16 mouse cellular contexts compared by ENCODE assay signal in genomic region chr5:90568338-90568737, GRCm38 (mm10). TPM values are rescaled to one million over a fixed set of nuclear protein-coding genes. Genes with fewer than 3 reads are reported as not detected.
DNase-seq lines count a peak whose midpoint lies in the region; ATAC-seq and TF ChIP-seq lines count a peak whose summit lies in the region.
"Had no signal": no experiment of that assay in that cellular context is flagged by ENCODE, and none has a peak within 500 bp of the region (broad histone marks: within the 10 kb centered on the region; RNA-seq: fewer than 3 reads in every experiment).

No protein-coding gene starts in this region.

- H3K4me1 ChIP-seq in heart, embryonic 15.5 days (replicated peaks): peaks cover 14% of the 10 kb centered on the region
- H3K4me1 ChIP-seq in lung, postnatal 0 days (ENCODE audit: insufficient read depth, low read depth, low read length): no peaks in the 10 kb centered on the region
- H3K4me1 ChIP-seq in liver, embryonic 11.5 days (replicated peaks; ENCODE audit: control insufficient read depth, insufficient read depth, low read length): no peaks in the 10 kb centered on the region
- no peaks in the 10 kb centered on the region for H3K4me1 ChIP-seq in forebrain, embryonic 15.5 days
- no peaks in the 10 kb centered on the region for H3K4me1 ChIP-seq in midbrain, embryonic 15.5 days
- H3K4me1 ChIP-seq: forebrain, embryonic 12.5 days had no signal

- no peak for DNase-seq in heart, postnatal 14 days
- peak; percentile 37 for DNase-seq in lung, postnatal 0 days (ENCODE audit: low spot score)
- no peak for DNase-seq in lung, postnatal 14 days
- DNase-seq in liver, embryonic 11.5 days (ENCODE audit: low spot score): no peak
- no peak for DNase-seq in testis, postnatal 10 days (ENCODE audit: low spot score)
- DNase-seq: cerebellum, postnatal 10 days; gastrocnemius, postnatal 14 days; right cerebral cortex, postnatal 4 days had no signal

- no peak for TF ChIP-seq CTCF in lung, postnatal 0 days (IDR thresholded peaks at IDR 0.05)

- TF ChIP-seq EP300 in lung, postnatal 0 days (IDR thresholded peaks at IDR 0.05): no peak

- ATAC-seq in heart, embryonic 15.5 days (replicated peaks; ENCODE audit: insufficient number of reproducible peaks, insufficient read depth, low FRiP score, low read depth): 0 out of 2 replicates have a peak, but pooled peaks have one; percentile 10
- ATAC-seq in lung, postnatal 0 days: no peak
- ATAC-seq in liver, embryonic 11.5 days (replicated peaks; ENCODE audit: low FRiP score): 0 out of 2 replicates have a peak, but pooled peaks have one; percentile 45
- ATAC-seq in forebrain, embryonic 15.5 days (replicated peaks): no peak
- no peak for ATAC-seq in midbrain, embryonic 15.5 days (replicated peaks)

- H3K9ac ChIP-seq in heart, embryonic 15.5 days: no peak overlapping the region
- no peak overlapping the region for H3K9ac ChIP-seq in lung, postnatal 0 days (replicated peaks; ENCODE audit: low read depth)
- no peak overlapping the region for H3K9ac ChIP-seq in liver, embryonic 11.5 days (ENCODE audit: low read depth, low read length)
- no peak overlapping the region for H3K9ac ChIP-seq in forebrain, embryonic 15.5 days (replicated peaks)
- H3K9ac ChIP-seq in midbrain, embryonic 15.5 days: no peak overlapping the region
- H3K9ac ChIP-seq: forebrain, embryonic 12.5 days had no signal

- H3K27me3 ChIP-seq in heart, embryonic 15.5 days: no peaks in the 10 kb centered on the region
- no peaks in the 10 kb centered on the region for H3K27me3 ChIP-seq in lung, postnatal 0 days (replicated peaks; ENCODE audit: insufficient read depth, low read length)
- no peaks in the 10 kb centered on the region for H3K27me3 ChIP-seq in liver, embryonic 11.5 days (replicated peaks; ENCODE audit: control insufficient read depth, insufficient read depth, low read length)
- no peaks in the 10 kb centered on the region for H3K27me3 ChIP-seq in forebrain, embryonic 15.5 days
- H3K27me3 ChIP-seq in midbrain, embryonic 15.5 days (replicated peaks): no peaks in the 10 kb centered on the region
- H3K27me3 ChIP-seq: forebrain, embryonic 12.5 days had no signal

- H3K36me3 ChIP-seq in heart, embryonic 15.5 days: no peaks in the 10 kb centered on the region
- H3K36me3 ChIP-seq in lung, postnatal 0 days (ENCODE audit: insufficient read depth, low read length): no peaks in the 10 kb centered on the region
- H3K36me3 ChIP-seq in liver, embryonic 11.5 days (ENCODE audit: control insufficient read depth, insufficient read depth, low read length): no peaks in the 10 kb centered on the region
- H3K36me3 ChIP-seq in forebrain, embryonic 15.5 days: no peaks in the 10 kb centered on the region
- H3K36me3 ChIP-seq in midbrain, embryonic 15.5 days (replicated peaks): no peaks in the 10 kb centered on the region
- H3K36me3 ChIP-seq: forebrain, embryonic 12.5 days; G1E had no signal

- H3K4me3 ChIP-seq in heart, embryonic 15.5 days: no peak overlapping the region
- H3K4me3 ChIP-seq in lung, postnatal 0 days (ENCODE audit: low read depth, low read length): no peak overlapping the region
- no peak overlapping the region for H3K4me3 ChIP-seq in liver, embryonic 11.5 days (ENCODE audit: low read depth, low read length)
- H3K4me3 ChIP-seq in forebrain, embryonic 15.5 days: no peak overlapping the region
- no peak overlapping the region for H3K4me3 ChIP-seq in midbrain, embryonic 15.5 days
- H3K4me3 ChIP-seq: forebrain, embryonic 12.5 days had no signal

- H3K4me2 ChIP-seq in heart, embryonic 15.5 days: no peak overlapping the region
- no peak overlapping the region for H3K4me2 ChIP-seq in lung, postnatal 0 days (replicated peaks; ENCODE audit: low read depth, low read length)
- H3K4me2 ChIP-seq in liver, embryonic 11.5 days: no peak overlapping the region
- no peak overlapping the region for H3K4me2 ChIP-seq in forebrain, embryonic 15.5 days (replicated peaks)
- no peak overlapping the region for H3K4me2 ChIP-seq in midbrain, embryonic 15.5 days
- H3K4me2 ChIP-seq: forebrain, embryonic 12.5 days had no signal

- no peaks in the 10 kb centered on the region for H3K9me3 ChIP-seq in heart, embryonic 15.5 days (replicated peaks)
- no peaks in the 10 kb centered on the region for H3K9me3 ChIP-seq in lung, postnatal 0 days (ENCODE audit: low read length)
- H3K9me3 ChIP-seq in liver, embryonic 11.5 days (ENCODE audit: control insufficient read depth, low read length): no peaks in the 10 kb centered on the region
- H3K9me3 ChIP-seq in forebrain, embryonic 15.5 days: no peaks in the 10 kb centered on the region
- no peaks in the 10 kb centered on the region for H3K9me3 ChIP-seq in midbrain, embryonic 15.5 days
- H3K9me3 ChIP-seq: forebrain, embryonic 12.5 days; G1E had no signal

- intact Hi-C loops in heart, postnatal 14 days (cut with DNase I): no loop called here

- no peak overlapping the region for H3K27ac ChIP-seq in heart, embryonic 15.5 days
- H3K27ac ChIP-seq in lung, postnatal 0 days (ENCODE audit: low read length): no peak overlapping the region
- H3K27ac ChIP-seq in liver, embryonic 11.5 days (ENCODE audit: low read depth, low read length): no peak overlapping the region
- H3K27ac ChIP-seq in forebrain, embryonic 15.5 days (replicated peaks): no peak overlapping the region
- no peak overlapping the region for H3K27ac ChIP-seq in midbrain, embryonic 15.5 days
- H3K27ac ChIP-seq: forebrain, embryonic 12.5 days had no signal

RNA-seq across cellular contexts. Expression of gene 5830473C10Rik, which starts 7.4 kb away (rescaled TPM):
- not detected in 2 replicates for polyA plus RNA-seq in heart, embryonic 15.5 days (2015; fragmentation: Nextera tagmentation; extraction: Ambion mirVana)
- not detected for total RNA-seq in heart, postnatal 14 days (2021)
- polyA plus RNA-seq in lung, postnatal 0 days (2015; fragmentation: Nextera tagmentation; extraction: Ambion mirVana): not detected in 2 replicates
- 0.19 and 0.35 TPM in 2 replicates for polyA plus RNA-seq in liver, embryonic 11.5 days (2014; fragmentation: Nextera tagmentation; extraction: Ambion mirVana)
- polyA plus RNA-seq in forebrain, embryonic 15.5 days (2015; fragmentation: Nextera tagmentation; extraction: Ambion mirVana): 0.10 TPM in 1 of 2 replicates, not detected in the other
- polyA plus RNA-seq in midbrain, embryonic 15.5 days (2015; fragmentation: Nextera tagmentation; extraction: Ambion mirVana): 0.09 and 0.13 TPM in 2 replicates
- total RNA-seq: G1E; gastrocnemius, postnatal 14 days; hematopoietic stem cell, adult 5-6 weeks; layer of hippocampus, adult 18-20 months had no signal
- polyA plus RNA-seq: embryonic facial prominence, embryonic 11.5 days; forebrain, embryonic 12.5 days; G1E had no signal

RNA-seq across cellular contexts. Expression of gene Afm, which starts 49.6 kb away (rescaled TPM):
- polyA plus RNA-seq in heart, embryonic 15.5 days (2015; fragmentation: Nextera tagmentation; extraction: Ambion mirVana): 0.15 TPM in 1 of 2 replicates, not detected in the other
- total RNA-seq in heart, postnatal 14 days (2021): not detected
- polyA plus RNA-seq in lung, postnatal 0 days (2015; fragmentation: Nextera tagmentation; extraction: Ambion mirVana): not detected in 2 replicates
- polyA plus RNA-seq in liver, embryonic 11.5 days (2014; fragmentation: Nextera tagmentation; extraction: Ambion mirVana): 8.8 and 11.4 TPM in 2 replicates
- not detected in 2 replicates for polyA plus RNA-seq in forebrain, embryonic 15.5 days (2015; fragmentation: Nextera tagmentation; extraction: Ambion mirVana)
- not detected in 2 replicates for polyA plus RNA-seq in midbrain, embryonic 15.5 days (2015; fragmentation: Nextera tagmentation; extraction: Ambion mirVana)
- total RNA-seq: G1E; gastrocnemius, postnatal 14 days; layer of hippocampus, adult 18-20 months had no signal
- polyA plus RNA-seq: embryonic facial prominence, embryonic 11.5 days; forebrain, embryonic 12.5 days; G1E had no signal

Comparison
In these comparisons a context has a peak if more than half of its experiments do, and no peak if none do; other contexts are left out.
1. ATAC-seq: peak in heart, embryonic 15.5 days (single experiment) and liver, embryonic 11.5 days (single experiment); none in lung, postnatal 0 days (single experiment), forebrain, embryonic 15.5 days (single experiment) and midbrain, embryonic 15.5 days (single experiment).